In genomic region chr19:58980056-58980440, GRCm38 (mm10) we compare ENCODE assay signal across 11 mouse cellular contexts. TPM values are rescaled to one million over a fixed set of nuclear protein-coding genes. Genes with fewer than 3 reads are reported as not detected.
A peak's percentile ranks its signal among the peaks of the same experiment; 100 is the strongest.
DNase-seq lines count a peak whose midpoint lies in the region; ATAC-seq and TF ChIP-seq lines count a peak whose summit lies in the region.
"Had no signal": no experiment of that assay in that cellular context is flagged by ENCODE, and none has a peak within 500 bp of the region (broad histone marks: within the 10 kb centered on the region; RNA-seq: fewer than 3 reads in every experiment).

No protein-coding gene starts in this region.

- H3K4me1 ChIP-seq in heart, embryonic 13.5 days: peaks cover 13% of the 10 kb centered on the region
- H3K4me1 ChIP-seq in lung, embryonic 14.5 days (ENCODE audit: insufficient read depth): no peaks in the 10 kb centered on the region
- H3K4me1 ChIP-seq in forebrain, embryonic 15.5 days: peaks cover 23% of the 10 kb centered on the region
- H3K4me1 ChIP-seq in neural tube, embryonic 15.5 days: peaks cover 25% of the 10 kb centered on the region

- intact Hi-C loops in heart, postnatal 10 days (cut with DNase I): no loop called here

- no peaks in the 10 kb centered on the region for H3K36me3 ChIP-seq in heart, embryonic 13.5 days
- H3K36me3 ChIP-seq in lung, embryonic 14.5 days (ENCODE audit: insufficient read depth): no peaks in the 10 kb centered on the region
- H3K36me3 ChIP-seq in forebrain, embryonic 15.5 days: 0 out of 2 replicates have a peak, but pooled peaks cover 5% of the 10 kb centered on the region
- 0 out of 2 replicates have a peak, but pooled peaks cover under 1% of the 10 kb centered on the region for H3K36me3 ChIP-seq in neural tube, embryonic 15.5 days
- H3K36me3 ChIP-seq: limb, embryonic 12.5 days had no signal

- DNase-seq in heart, postnatal 10 days: no peak
- DNase-seq in lung, embryonic 14.5 days: no peak
- DNase-seq in lung, postnatal 14 days: no peak
- no peak for DNase-seq in liver
- DNase-seq in frontal cortex, postnatal 36 days (ENCODE audit: low spot score in 2 of 2): no peak

- no peak for TF ChIP-seq CTCF in lung, embryonic 14.5 days (IDR thresholded peaks at IDR 0.05; ENCODE audit: low read depth)

- no peak overlapping the region for H3K27ac ChIP-seq in heart, embryonic 13.5 days (replicated peaks)
- no peak overlapping the region for H3K27ac ChIP-seq in lung, embryonic 14.5 days (ENCODE audit: low read depth)
- no peak overlapping the region for H3K27ac ChIP-seq in forebrain, embryonic 15.5 days (replicated peaks)
- H3K27ac ChIP-seq in neural tube, embryonic 15.5 days (replicated peaks): 0 out of 2 replicates have a peak overlapping the region, but pooled peaks have one; percentile 41
- H3K27ac ChIP-seq: limb, embryonic 12.5 days had no signal

- no peaks in the 10 kb centered on the region for H3K9me3 ChIP-seq in heart, embryonic 13.5 days
- no peaks in the 10 kb centered on the region for H3K9me3 ChIP-seq in lung, embryonic 14.5 days (ENCODE audit: low read depth, low read length)
- no peaks in the 10 kb centered on the region for H3K9me3 ChIP-seq in forebrain, embryonic 15.5 days
- H3K9me3 ChIP-seq in neural tube, embryonic 15.5 days (replicated peaks): no peaks in the 10 kb centered on the region
- H3K9me3 ChIP-seq: limb, embryonic 12.5 days; megakaryocyte, embryonic 14.5 days had no signal

- no peaks in the 10 kb centered on the region; the same call in 1 of the 2 replicates for H3K27me3 ChIP-seq in heart, embryonic 13.5 days (replicated peaks)
- no peaks in the 10 kb centered on the region for H3K27me3 ChIP-seq in lung, embryonic 14.5 days (ENCODE audit: insufficient read depth, low read length)
- H3K27me3 ChIP-seq in forebrain, embryonic 15.5 days: peaks cover 40% of the 10 kb centered on the region
- H3K27me3 ChIP-seq in neural tube, embryonic 15.5 days (replicated peaks): peaks cover 45% of the 10 kb centered on the region

- peak overlapping the region; percentile 54 for H3K4me2 ChIP-seq in heart, embryonic 13.5 days
- peak overlapping the region; percentile 39 for H3K4me2 ChIP-seq in lung, embryonic 14.5 days
- peak overlapping the region; percentile 22 for H3K4me2 ChIP-seq in forebrain, embryonic 15.5 days (replicated peaks)
- H3K4me2 ChIP-seq in neural tube, embryonic 15.5 days: peak overlapping the region; percentile 34
- H3K4me2 ChIP-seq: limb, embryonic 12.5 days had no signal

- WGBS in heart, embryonic 13.5 days: 70% methylated on average over 5 of the region's 5 CpGs
- WGBS in lung, embryonic 14.5 days: 62% methylated on average over 5 of the region's 5 CpGs
- 14% methylated on average over 5 of the region's 5 CpGs for WGBS in forebrain, embryonic 15.5 days
- WGBS in neural tube, embryonic 15.5 days: 63% methylated on average over 5 of the region's 5 CpGs

- peak overlapping the region; percentile 26 for H3K4me3 ChIP-seq in heart, embryonic 13.5 days
- peak overlapping the region; percentile 17; the same call in 1 of the 2 replicates for H3K4me3 ChIP-seq in lung, embryonic 14.5 days (ENCODE audit: low read depth, low read length)
- H3K4me3 ChIP-seq in forebrain, embryonic 15.5 days: peak overlapping the region; percentile 11
- no peak overlapping the region for H3K4me3 ChIP-seq in neural tube, embryonic 15.5 days (replicated peaks)
- H3K4me3 ChIP-seq: limb, embryonic 12.5 days; megakaryocyte, embryonic 14.5 days had no signal

- H3K9ac ChIP-seq in heart, embryonic 13.5 days: no peak overlapping the region
- no peak overlapping the region for H3K9ac ChIP-seq in lung, embryonic 14.5 days
- no peak overlapping the region for H3K9ac ChIP-seq in forebrain, embryonic 15.5 days (replicated peaks)
- no peak overlapping the region for H3K9ac ChIP-seq in neural tube, embryonic 15.5 days (replicated peaks)
- H3K9ac ChIP-seq: limb, embryonic 12.5 days had no signal

- no peak for ATAC-seq in heart, embryonic 13.5 days (ENCODE audit: extremely low read depth, insufficient number of reproducible peaks, low FRiP score, low TSS enrichment)
- no peak for ATAC-seq in lung, embryonic 14.5 days (ENCODE audit: insufficient read depth)
- no peak for ATAC-seq in forebrain, embryonic 15.5 days (replicated peaks)
- no peak for ATAC-seq in neural tube, embryonic 15.5 days (ENCODE audit: low FRiP score)

RNA-seq across cellular contexts. Expression of gene Hspa12a, which starts 36.6 kb away (rescaled TPM):
- polyA plus RNA-seq in heart, embryonic 13.5 days (2015; fragmentation: Nextera tagmentation; extraction: Ambion mirVana): 9.0 and 9.1 TPM in 2 replicates
- total RNA-seq in heart, postnatal 10 days (2021): 10 to 100 TPM; 26.2 to 29.8 TPM
- polyA plus RNA-seq in lung, embryonic 14.5 days (2014; fragmentation: Nextera tagmentation; extraction: Ambion mirVana): 3.9 and 4.6 TPM in 2 replicates
- 44.6 and 54.4 TPM in 2 replicates for polyA plus RNA-seq in forebrain, embryonic 15.5 days (2015; fragmentation: Nextera tagmentation; extraction: Ambion mirVana)
- 67.8 and 72.7 TPM in 2 replicates for polyA plus RNA-seq in neural tube, embryonic 15.5 days (2015; fragmentation: Nextera tagmentation; extraction: Ambion mirVana)

RNA-seq across cellular contexts. Expression of gene Eno4, which starts 36.8 kb away (rescaled TPM):
- 0.08 and 0.13 TPM in 2 replicates for polyA plus RNA-seq in heart, embryonic 13.5 days (2015; fragmentation: Nextera tagmentation; extraction: Ambion mirVana)
- total RNA-seq in heart, postnatal 10 days (2021): under 1 TPM in 1 of 2 experiments, not detected in 1; 0.12 TPM
- 0.50 and 0.88 TPM in 2 replicates for polyA plus RNA-seq in lung, embryonic 14.5 days (2014; fragmentation: Nextera tagmentation; extraction: Ambion mirVana)
- polyA plus RNA-seq in forebrain, embryonic 15.5 days (2015; fragmentation: Nextera tagmentation; extraction: Ambion mirVana): 1.8 and 2.4 TPM in 2 replicates
- 1.3 and 1.8 TPM in 2 replicates for polyA plus RNA-seq in neural tube, embryonic 15.5 days (2015; fragmentation: Nextera tagmentation; extraction: Ambion mirVana)
- total RNA-seq: heart, postnatal 4 days had no signal
